Mouse (Mus musculus) embryo, embryonic 10.5 days (tissue): ENCODE data around the gene Amph.
"Not testable (repeated sequence)": the region's sequence is repeated elsewhere in the genome, so short reads cannot be mapped to it uniquely, and the experiment has no call there.

Source experiments
- DNase-seq: peaks from one replicate; pipeline ENCODE4 v3.0.0-alpha.2; 2015; ENCODE audit warnings: low spot score

The Amph gene

GRCm38 (mm10) chr13:19025906-19026305 lies 77.9 kb downstream of the Amph start:
- DNase-seq, result no peak

DNA sequence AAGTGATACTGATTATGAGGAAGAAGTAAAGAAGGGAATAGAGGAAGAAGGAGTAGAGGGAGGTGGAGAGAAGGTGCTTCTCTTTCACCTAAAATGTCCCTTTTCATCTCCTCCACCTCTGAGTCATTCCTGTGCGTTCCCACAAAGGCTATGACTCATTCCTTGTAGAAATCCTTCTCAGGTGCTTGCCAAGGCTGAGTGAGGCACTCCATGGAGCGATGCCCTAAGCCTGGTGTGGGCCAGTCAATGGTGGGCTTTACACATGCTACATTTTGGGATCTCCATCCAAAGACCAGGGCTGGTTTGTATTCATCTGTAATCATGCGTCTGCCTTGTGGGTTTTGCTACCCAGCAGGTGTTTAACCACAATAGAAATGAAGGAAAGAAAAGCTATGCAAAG lies 78.9 kb downstream of the Amph start:
- no peak for DNase-seq

DNA sequence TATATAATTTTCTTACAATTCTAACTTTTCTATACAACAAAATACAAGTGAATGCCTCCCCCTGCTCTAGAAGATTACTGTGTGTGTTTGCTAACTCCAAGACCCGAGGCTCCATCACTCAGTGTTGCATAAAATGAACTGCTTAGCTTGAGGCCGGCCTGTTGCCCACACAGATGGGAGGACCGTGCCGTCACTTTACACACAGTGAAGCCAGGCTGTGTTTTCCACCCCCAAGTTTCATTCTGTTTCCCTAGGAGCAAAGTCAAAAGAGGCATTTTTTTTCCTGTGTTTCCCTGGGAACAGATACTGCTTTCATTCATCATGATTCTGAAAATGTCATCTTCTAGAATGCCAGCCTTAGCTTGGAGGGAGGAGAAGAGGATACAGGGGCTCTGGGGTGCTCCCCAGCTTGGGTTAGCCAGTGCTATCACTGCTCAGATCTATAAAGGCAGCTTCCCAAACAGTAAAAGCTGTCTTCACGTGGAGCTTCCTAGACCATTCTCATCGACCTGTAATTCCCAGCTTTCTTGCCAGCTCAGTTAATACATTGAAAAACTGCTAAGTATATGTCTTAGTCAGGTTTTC lies 79.9 kb downstream of the Amph start:
- DNase-seq, result no peak

DNA sequence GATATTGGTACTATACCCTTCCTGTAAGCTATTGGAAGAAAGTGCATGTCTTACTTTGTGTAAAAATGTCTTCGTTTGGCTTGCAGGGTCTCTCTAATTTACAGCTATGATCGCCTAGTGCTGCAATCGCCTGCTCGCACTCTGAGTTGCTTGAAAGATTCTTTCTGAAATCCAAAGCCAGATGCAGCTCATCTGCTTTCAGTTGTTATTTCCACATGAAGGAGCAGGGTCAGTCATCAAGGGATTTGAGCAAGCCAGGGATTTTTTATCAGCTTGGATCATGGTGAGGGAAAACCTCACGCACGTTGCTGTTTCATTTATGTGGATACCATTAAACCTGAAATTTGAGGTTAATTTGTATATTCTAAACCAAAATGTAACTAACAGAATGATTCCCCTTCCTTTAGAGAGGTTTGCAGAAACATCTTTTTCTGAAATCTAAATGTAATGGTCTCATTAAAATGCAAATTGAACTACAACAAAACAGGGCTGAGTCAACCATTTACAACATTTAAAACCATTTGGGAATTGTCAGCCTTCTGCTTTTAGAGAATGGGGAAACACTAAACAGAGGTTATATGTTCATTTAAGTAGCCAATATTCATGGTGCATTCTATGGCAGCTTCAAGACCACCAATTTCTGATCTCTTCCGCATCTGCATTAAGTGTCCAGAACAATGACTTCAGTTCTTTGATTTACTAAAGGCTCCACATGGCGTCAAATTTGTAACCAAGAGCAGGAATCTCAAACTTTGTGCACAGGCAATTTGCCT lies 84.1 kb downstream of the Amph start:
- DNase-seq, result no peak

DNA sequence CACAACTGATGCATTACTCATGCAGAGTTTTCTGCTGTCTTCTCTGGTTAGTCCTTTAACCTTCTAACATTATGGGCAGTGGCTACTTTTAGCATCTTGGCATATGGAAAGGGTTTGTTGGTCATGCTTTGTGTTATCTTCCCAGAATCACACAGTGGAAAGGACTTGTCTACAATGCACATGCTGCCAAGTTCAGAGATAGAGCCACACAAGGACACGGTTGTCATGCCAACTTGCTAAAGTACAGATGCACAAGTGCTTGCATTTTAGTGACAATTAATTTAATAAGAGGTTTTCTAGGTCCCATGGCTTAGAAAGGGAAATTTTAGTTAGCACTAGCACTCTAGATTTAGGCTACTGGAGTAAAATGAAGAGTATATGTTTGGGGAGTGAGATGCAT lies 104.1 kb downstream of the Amph start:
- no peak for DNase-seq

GRCm38 (mm10) chr13:19054504-19054903 lies 106.5 kb downstream of the Amph start:
- DNase-seq, result no peak

DNA sequence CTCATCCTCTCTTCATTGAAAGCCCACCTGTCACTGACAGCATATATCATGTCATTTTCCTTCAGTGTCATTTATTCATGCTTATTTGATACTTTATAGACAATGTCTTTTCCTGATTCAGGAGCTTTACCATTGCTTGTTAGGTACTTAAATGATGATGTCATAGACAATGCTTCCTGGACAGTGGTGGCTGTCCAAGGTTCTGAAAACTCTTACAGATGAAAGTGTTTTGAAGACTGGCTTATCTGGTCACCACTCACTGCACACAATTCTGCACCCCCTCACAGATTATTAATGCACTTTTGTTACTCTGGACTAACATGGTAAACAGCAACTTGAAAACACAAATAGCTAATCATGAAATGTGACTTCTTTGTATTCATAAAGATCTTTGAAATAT lies 124.3 kb downstream of the Amph start:
- DNase-seq, result peak; percentile 72

GRCm38 (mm10) chr13:19077427-19077826 lies 129.4 kb downstream of the Amph start:
- no peak for DNase-seq

- DNase-seq, result no peak
These were observed 133.9 kb downstream of the Amph start for GRCm38 (mm10) chr13:19081932-19082331.

DNA sequence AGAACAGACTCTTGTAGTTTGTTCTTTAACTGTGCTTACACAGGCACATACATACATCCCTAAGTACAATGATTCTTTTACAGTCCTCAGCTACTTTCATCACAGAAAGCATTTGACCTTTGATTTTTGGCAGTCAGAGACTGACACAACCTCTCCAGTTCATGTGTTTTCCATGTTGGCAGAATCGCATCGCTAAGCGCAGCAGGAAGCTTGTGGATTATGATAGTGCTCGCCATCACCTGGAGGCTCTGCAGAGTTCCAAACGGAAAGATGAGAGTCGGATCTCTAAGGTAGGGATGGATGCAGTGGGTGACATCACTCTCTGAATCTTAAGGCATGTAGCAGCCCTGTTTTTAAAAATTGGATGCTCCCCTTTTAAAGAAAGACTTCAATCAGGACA lies 146.6 kb downstream of the Amph start:
- DNase-seq, result no peak

- DNase-seq, result no peak
These were observed 149.1 kb downstream of the Amph start for GRCm38 (mm10) chr13:19097117-19097516.

- DNase-seq, result no peak
These were observed 153.9 kb downstream of the Amph start for GRCm38 (mm10) chr13:19101889-19102402.

GRCm38 (mm10) chr13:19106418-19106817 lies 158.4 kb downstream of the Amph start:
- DNase-seq, result peak; percentile 14

- peak; percentile 10 for DNase-seq
These were observed 161.3 kb downstream of the Amph start for GRCm38 (mm10) chr13:19109331-19109730.

DNA sequence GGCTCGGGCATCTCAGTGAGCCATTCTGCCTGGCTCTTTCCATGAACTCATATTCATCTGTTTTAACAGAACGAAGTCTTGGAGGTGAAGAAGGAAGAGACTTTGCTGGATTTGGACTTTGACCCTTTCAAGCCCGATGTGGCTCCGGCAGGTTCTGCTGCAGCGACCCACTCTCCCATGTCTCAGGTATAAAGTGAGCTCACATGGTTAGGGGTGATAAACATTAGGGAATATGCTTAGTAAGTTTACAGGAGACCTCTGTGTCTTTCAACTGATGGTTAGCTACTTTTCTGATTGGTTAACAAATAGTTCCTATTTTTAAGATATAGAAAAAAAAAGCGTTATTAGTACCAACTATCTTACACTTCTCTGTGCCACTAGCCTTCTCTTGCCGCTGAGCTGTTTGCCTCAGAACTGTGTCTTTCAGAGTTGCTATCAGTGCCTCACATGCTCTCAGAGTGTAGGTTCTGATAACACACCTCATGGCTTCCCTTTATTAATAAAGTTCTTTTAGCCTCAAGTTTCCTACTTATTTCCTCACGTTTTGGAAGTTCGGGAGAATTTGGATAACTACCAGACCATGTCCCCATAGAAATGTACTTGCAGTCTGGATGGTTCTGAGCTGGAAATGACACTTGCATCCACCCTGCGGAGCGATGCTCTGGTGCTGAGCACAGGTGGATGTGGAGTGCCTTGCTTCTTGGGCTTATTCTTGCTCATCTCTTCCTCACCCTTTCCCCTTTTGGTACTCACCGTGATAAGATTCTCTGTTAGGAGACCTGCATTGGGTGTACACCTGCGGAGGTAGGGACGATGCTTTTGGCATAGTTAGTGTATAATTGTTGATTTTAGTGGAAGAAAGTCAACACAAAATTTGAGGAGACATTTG lies 165.3 kb downstream of the Amph start:
- DNase-seq, result no peak

DNA sequence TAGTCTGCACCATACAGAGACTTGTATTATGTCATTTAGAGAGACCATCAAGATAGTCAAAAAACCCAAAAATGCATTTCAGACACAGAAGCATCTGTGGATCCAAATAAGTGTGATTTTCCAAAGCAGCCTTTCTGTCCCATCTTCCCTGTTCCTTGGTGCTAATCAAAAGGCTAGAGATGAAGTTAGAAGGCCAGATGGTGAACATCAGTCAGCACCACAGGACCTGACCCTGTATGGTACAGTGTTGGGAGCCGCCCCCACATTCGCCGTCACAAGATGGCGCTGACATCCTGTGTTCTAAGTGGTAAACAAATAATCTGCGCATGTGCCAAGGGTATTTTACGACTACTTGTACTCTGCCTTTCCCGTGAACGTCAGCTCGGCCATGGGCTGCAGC lies 166.8 kb downstream of the Amph start:
- DNase-seq, result not testable (repeated sequence)

- no peak for DNase-seq
These were observed 179.0 kb downstream of the Amph start for GRCm38 (mm10) chr13:19126912-19127552.

DNA sequence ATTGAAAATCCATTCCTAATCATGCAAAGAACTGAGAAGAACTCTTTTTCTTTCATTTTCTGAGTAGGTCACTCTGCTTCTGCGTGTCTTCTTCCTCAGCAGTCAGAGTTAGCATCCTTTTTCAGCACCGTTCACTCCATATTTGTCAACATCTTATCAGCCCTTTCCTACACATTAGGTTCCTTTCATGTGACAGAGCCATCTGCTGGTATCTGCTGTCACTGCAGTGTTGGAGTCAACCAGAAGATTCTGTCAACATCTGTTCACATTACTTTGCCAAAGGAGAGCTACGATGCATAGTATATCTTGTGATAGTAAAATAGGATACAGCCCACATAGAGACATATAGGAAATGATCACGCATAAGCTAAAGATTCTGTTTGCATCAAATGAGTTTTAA lies 185.8 kb downstream of the Amph start:
- peak; percentile 60 for DNase-seq

DNA sequence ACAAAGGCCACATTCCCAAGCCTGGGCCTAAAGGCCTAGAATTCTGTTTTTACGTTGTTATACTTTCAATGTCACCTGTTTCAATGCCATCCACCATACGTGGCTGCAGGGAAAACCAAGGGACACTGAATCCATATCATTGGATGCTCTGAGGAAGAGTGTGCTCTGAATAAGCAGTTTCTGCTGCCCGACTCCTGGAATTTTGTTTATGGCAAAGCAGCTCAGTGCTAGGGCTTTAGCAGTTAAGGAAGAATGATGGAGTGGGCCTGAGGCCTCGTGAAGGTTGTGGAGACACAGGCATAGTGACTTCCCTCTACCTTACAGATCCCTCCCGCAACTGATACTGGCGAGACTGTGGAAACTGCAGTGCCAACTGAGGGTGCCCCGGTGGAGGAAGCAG lies 189.2 kb downstream of the Amph start:
- DNase-seq, result no peak

GRCm38 (mm10) chr13:19137932-19138331 lies 189.9 kb downstream of the Amph start:
- DNase-seq, result peak; percentile 24

DNA sequence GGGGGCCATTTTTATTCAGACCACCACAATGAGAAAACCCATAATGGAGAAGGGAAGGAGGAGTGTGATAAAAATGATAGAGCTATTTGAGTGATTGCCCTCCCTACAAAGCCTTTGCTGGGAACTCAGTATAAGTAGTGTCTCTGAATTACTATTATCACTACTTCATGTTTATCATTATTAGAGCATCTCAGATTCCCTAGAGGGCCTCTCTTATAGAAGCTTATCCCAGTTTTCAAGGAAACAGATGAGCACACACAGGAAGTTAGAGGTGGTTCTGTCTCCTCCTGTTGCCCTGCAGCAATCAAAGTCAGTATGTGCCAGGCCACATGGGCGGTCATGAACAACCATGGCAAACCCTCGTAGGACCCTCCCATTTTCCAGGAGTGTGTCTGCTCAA lies 190.5 kb downstream of the Amph start:
- no peak for DNase-seq

DNA sequence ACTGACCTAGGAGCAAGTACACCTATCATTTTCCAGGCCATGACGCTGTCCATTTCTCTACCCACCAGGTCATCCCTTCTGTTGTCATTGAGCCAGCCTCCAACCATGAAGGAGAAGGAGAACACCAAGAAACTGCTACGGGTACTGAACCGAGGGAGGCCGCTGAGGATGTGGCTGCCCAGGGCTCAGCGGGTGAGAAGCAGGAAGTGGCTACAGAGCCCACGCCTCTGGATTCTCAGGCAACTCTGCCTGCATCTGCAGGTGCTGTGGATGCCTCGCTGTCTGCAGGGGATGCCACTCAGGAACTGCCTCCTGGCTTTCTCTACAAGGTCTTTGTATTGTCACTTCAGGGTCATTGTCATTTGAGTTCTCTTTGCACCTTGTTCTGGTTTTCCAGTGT lies 191.1 kb downstream of the Amph start:
- DNase-seq, result no peak
